Mouse (Mus musculus) small intestine, adult 10 weeks (tissue): ENCODE measurements around the gene Zfp729a. TPM values are rescaled to one million over a fixed set of nuclear protein-coding genes. Genes with fewer than 3 reads are reported as not detected.

ENCODE experiments used
- polyA plus RNA-seq: library from polyadenylated mRNA; stranded (reverse); fragments of 350-450 nt; fragmentation: Illumina TruSeq; extraction: RNeasy Lipid Tissue Mini Kit (QIAGEN cat#74804); gene quantifications from one replicate; pipeline ENCODE4 v1.2.3, GENCODE M21; 2014; ENCODE audit warnings: low replicate concordance

Zfp729a gene
- polyA plus RNA-seq = 31.2 TPM

DNA sequence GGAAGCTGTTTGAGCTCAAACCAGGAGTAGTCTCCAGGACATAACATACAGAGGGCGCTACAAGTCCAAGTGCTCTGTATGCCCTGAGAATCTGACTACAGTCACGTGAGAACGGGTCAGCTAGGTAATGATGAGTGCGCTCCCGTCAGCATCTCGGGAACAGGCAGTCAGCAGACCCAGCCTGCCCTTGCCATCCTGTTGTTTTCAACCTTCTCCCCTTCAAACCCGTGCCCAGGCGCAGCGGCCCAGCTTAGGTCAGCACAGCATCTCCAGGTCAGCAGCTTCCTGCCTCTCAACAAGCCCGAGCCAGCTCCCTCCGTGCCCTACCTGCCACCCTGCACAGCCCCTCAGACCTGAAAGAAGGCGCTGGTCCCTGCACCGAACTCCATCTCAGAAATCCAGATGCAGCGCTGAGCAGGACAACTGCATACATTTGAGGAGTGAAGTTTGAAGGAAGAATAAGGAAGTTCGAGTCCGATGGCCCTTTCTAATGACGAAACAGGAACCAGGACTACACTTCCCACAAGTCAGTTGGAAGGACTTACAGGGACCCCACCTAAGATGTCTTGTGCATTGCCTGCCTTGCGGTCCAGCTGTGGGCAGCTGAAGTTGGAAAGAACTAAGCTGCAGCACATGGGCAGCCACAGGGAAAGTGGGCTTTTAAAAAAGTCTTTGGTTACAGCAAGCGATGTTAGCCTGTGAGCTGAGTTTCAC is at the start of gene Zfp729a, which contains the start of gene Gm49345:
Gene Zfp729a (minus strand): TSS at position 498 of the 714 bp plus-strand sequence.
Gene Gm49345 (minus strand): TSS at position 476 of the 714 bp plus-strand sequence.

DNA sequence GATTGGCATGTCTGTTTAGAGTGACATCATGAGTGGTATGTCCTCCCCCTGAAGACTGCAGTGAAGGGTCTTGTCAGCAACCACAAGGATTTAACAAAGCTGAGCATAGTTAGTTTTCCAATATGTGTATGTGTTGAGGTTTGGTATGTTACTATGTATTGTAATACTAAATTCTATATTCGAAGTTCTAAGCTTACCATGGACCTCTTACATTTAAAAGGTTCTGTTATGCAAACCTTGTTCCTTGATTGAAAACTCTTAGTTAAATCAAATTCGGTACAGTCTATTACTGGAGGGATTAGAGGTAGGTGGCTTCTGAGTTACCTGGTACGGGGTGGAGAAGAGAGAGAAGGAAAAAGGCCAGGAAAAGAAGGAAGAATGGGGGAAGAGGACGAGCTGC is 49.4 kb upstream of the Zfp729a start, which contains the start of gene Zfp738:
Gene Zfp738 (minus strand): TSS at position 101 of the 400 bp plus-strand sequence.

DNA sequence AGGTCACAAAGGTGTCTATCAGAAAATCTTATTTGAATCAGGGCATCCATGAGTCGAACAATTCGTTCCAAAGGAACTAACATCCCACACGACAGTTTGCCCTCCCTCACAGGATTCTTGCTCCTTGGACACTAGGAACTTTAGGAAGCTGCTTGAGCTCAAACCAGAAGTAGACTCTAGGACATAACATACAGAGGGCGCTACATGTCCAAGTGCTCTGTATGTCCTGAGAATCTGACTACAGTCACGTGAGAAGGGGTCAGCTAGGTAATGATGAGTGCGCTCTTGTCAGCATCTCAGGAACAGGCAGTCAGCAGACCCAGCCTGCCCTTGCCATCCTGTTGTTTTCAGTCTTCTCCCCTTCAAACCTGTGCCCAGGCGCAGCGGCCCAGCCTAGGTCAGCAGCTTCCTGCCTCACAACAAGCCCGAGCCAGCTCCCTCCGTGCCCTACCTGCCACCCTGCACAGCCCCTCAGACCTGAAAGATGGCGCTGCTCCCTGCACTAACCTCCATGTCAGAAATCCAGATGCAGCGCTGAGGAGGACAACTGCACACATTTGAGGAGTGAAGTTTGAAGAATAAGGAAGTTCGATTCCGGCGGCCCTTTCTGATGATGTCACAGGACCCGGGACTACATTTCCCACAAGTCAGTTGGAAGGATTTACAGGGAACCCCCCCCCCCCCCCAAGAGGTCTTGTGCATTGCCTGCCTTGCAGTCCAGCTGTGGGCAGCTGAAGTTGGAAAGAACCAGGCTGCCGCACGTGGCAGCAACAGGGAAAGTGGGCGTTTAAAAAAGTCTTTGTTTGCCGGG is 28.3 kb downstream of the Zfp729a start, which contains the start of gene Zfp729b:
Gene Zfp729b (minus strand): TSS at position 642 of the 811 bp plus-strand sequence.

Other genes starting within 250 kb of the Zfp729a start
- 37.8 TPM for gene Zfp429, start 238.0 kb downstream of the Zfp729a start, polyA plus RNA-seq
- gene Zfp459, start 216.4 kb downstream of the Zfp729a start, polyA plus RNA-seq = 6.3 TPM
- 37.0 TPM for gene Zfp874a, start 186.2 kb downstream of the Zfp729a start, polyA plus RNA-seq
- gene Zfp874b, start 153.5 kb downstream of the Zfp729a start, polyA plus RNA-seq = 24.8 TPM
- 25.0 TPM for gene Zfp58, start 137.2 kb downstream of the Zfp729a start, polyA plus RNA-seq
- gene Gm26965, start 111.6 kb downstream of the Zfp729a start, polyA plus RNA-seq = not detected
- 20.5 TPM for gene Zfp87, start 111.6 kb downstream of the Zfp729a start, polyA plus RNA-seq
- 26.7 TPM for gene Zfp748, start 84.0 kb downstream of the Zfp729a start, polyA plus RNA-seq
- 36.9 TPM for gene Zfp729b, start 28.1 kb downstream of the Zfp729a start, polyA plus RNA-seq
- gene Gm49345, start within 50 bp of the Zfp729a start, polyA plus RNA-seq = not detected
- gene Zfp738, start 49.3 kb upstream of the Zfp729a start, polyA plus RNA-seq = 14.0 TPM
- 33.8 TPM for gene Zfp65, start 91.4 kb upstream of the Zfp729a start, polyA plus RNA-seq
- gene Zfp85, start 117.4 kb upstream of the Zfp729a start, polyA plus RNA-seq = 27.4 TPM
- 5.1 TPM for gene Zfp493, start 141.9 kb upstream of the Zfp729a start, polyA plus RNA-seq
- 33.1 TPM for gene Zfp273, start 175.9 kb upstream of the Zfp729a start, polyA plus RNA-seq
- not detected for gene Gm10037, start 193.3 kb upstream of the Zfp729a start, polyA plus RNA-seq
- gene BC048507, start 225.5 kb upstream of the Zfp729a start, polyA plus RNA-seq = not detected